Comparison of ENCODE assay signal across 8 mouse cellular contexts in genomic region chr8:89006426-89006825, GRCm38 (mm10). TPM values are rescaled to one million over a fixed set of nuclear protein-coding genes. Genes with fewer than 3 reads are reported as not detected.
DNase-seq lines count a peak whose midpoint lies in the region; ATAC-seq lines count a peak whose summit lies in the region.

No protein-coding gene starts in this region.

- no peak overlapping the region for H3K9ac ChIP-seq in embryonic facial prominence, embryonic 15.5 days
- H3K9ac ChIP-seq in kidney, embryonic 15.5 days, result peak overlapping the region; percentile 41
- peak overlapping the region; percentile 56 for H3K9ac ChIP-seq in midbrain, embryonic 14.5 days (replicated peaks; ENCODE audit: low read length)

- 0 out of 2 replicates have a peak, but pooled peaks cover 4% of the 10 kb centered on the region for H3K9me3 ChIP-seq in embryonic facial prominence, embryonic 15.5 days (replicated peaks)
- H3K9me3 ChIP-seq in kidney, embryonic 15.5 days (replicated peaks), result no peaks in the 10 kb centered on the region
- no peaks in the 10 kb centered on the region for H3K9me3 ChIP-seq in midbrain, embryonic 14.5 days (ENCODE audit: control insufficient read depth, low read length)

- peak; percentile 48 to 66 for DNase-seq in cerebellum, postnatal 10 days
- DNase-seq in cerebellum, adult 11 months, result no peak
- peak; percentile 78 for DNase-seq in midbrain, embryonic 14.5 days
- no peak for DNase-seq in layer of hippocampus, adult 8-10 months (ENCODE audit: low spot score in 2 of 2)
- DNase-seq in spleen, postnatal 36 days (ENCODE audit: low spot score in 2 of 2), result no peak

- ATAC-seq in embryonic facial prominence, embryonic 15.5 days (ENCODE audit: insufficient number of reproducible peaks, low FRiP score, low TSS enrichment, low read depth), result no peak
- peak; percentile 67 for ATAC-seq in kidney, embryonic 15.5 days (replicated peaks; ENCODE audit: low FRiP score)
- ATAC-seq in midbrain, embryonic 14.5 days (ENCODE audit: low FRiP score, low TSS enrichment), result no peak
- no peak for ATAC-seq in erythroid progenitor cell, adult 5-6 weeks (replicated peaks; ENCODE audit: low FRiP score, poor library complexity, severe bottlenecking)

- H3K36me3 ChIP-seq in embryonic facial prominence, embryonic 15.5 days, result no peaks in the 10 kb centered on the region
- no peaks in the 10 kb centered on the region for H3K36me3 ChIP-seq in kidney, embryonic 15.5 days
- H3K36me3 ChIP-seq in midbrain, embryonic 14.5 days (ENCODE audit: control insufficient read depth, insufficient read depth, low read length), result no peaks in the 10 kb centered on the region

- H3K27ac ChIP-seq in embryonic facial prominence, embryonic 15.5 days (replicated peaks), result no peak overlapping the region
- H3K27ac ChIP-seq in kidney, embryonic 15.5 days, result no peak overlapping the region
- H3K27ac ChIP-seq in midbrain, embryonic 14.5 days (replicated peaks; ENCODE audit: low read depth, low read length), result no peak overlapping the region; the same call in 1 of the 2 replicates

- H3K4me3 ChIP-seq in embryonic facial prominence, embryonic 15.5 days (replicated peaks), result peak overlapping the region; percentile 50
- peak overlapping the region; percentile 42 for H3K4me3 ChIP-seq in kidney, embryonic 15.5 days (replicated peaks)
- peak overlapping the region; percentile 49 for H3K4me3 ChIP-seq in midbrain, embryonic 14.5 days (replicated peaks; ENCODE audit: low read depth, low read length)

- H3K27me3 ChIP-seq in embryonic facial prominence, embryonic 15.5 days, result peaks cover 45% of the 10 kb centered on the region
- peaks cover 36% of the 10 kb centered on the region for H3K27me3 ChIP-seq in kidney, embryonic 15.5 days
- H3K27me3 ChIP-seq in midbrain, embryonic 14.5 days (ENCODE audit: control insufficient read depth, insufficient read depth, low read length), result peaks cover 3% of the 10 kb centered on the region; the same call in 1 of the 2 replicates

- peak overlapping the region; percentile 85 for H3K4me2 ChIP-seq in embryonic facial prominence, embryonic 15.5 days (replicated peaks)
- peak overlapping the region; percentile 85 for H3K4me2 ChIP-seq in kidney, embryonic 15.5 days
- H3K4me2 ChIP-seq in midbrain, embryonic 14.5 days (ENCODE audit: low read length), result peak overlapping the region; percentile 84

- peaks cover 15% of the 10 kb centered on the region for H3K4me1 ChIP-seq in embryonic facial prominence, embryonic 15.5 days
- peaks cover 28% of the 10 kb centered on the region for H3K4me1 ChIP-seq in kidney, embryonic 15.5 days
- peaks cover 19% of the 10 kb centered on the region for H3K4me1 ChIP-seq in midbrain, embryonic 14.5 days (ENCODE audit: control insufficient read depth, insufficient read depth, low read length)

- under 1% methylated on average over 34 of the region's 34 CpGs for WGBS in embryonic facial prominence, embryonic 15.5 days
- under 1% methylated on average over 34 of the region's 34 CpGs for WGBS in kidney, embryonic 15.5 days
- under 1% methylated on average over 34 of the region's 34 CpGs for WGBS in midbrain, embryonic 14.5 days

RNA-seq across cellular contexts. Expression of gene Sall1, which starts 37.5 kb away (rescaled TPM):
- 0.91 and 1.1 TPM in 2 replicates for polyA plus RNA-seq in embryonic facial prominence, embryonic 15.5 days (2015; fragmentation: Nextera tagmentation; extraction: Ambion mirVana)
- 42.4 TPM in 2 replicates for polyA plus RNA-seq in kidney, embryonic 15.5 days (2015; fragmentation: Nextera tagmentation; extraction: Ambion mirVana)
- 7.7 and 9.2 TPM in 2 replicates for polyA plus RNA-seq in midbrain, embryonic 14.5 days (2014; fragmentation: Nextera tagmentation; extraction: Ambion mirVana)
- 10 to 100 TPM; 13.0 to 26.1 (median 19.3) TPM for total RNA-seq in layer of hippocampus, adult 8-10 months (2022)
- total RNA-seq in erythroid progenitor cell, adult 5-6 weeks (2015; ENCODE audit: low replicate concordance), result not detected in 2 replicates
- not detected in 2 replicates for total RNA-seq in erythroid progenitor cell, adult 5-6 weeks (2017; ENCODE audit: low replicate concordance)

Comparison
In these comparisons a context has a peak if more than half of its experiments do, and no peak if none do; other contexts are left out.
1. DNase-seq: peak in cerebellum, postnatal 10 days (2 of 2) and midbrain, embryonic 14.5 days (single experiment); none in cerebellum, adult 11 months (single experiment), layer of hippocampus, adult 8-10 months (0 of 2) and spleen, postnatal 36 days (0 of 2).
2. Peak in every context shown above with its lines, with median percentiles within 50 percentile points of each other: H3K4me2 ChIP-seq and H3K4me3 ChIP-seq.